Mouse (Mus musculus): ENCODE measurements at regions not wholly inside any gene's neighbourhood (a gene's known extent, or its start where the extent isn't known, plus 50 kb on each side); places are given as distances from the start of the nearest gene placed in this dataset.

DNA sequence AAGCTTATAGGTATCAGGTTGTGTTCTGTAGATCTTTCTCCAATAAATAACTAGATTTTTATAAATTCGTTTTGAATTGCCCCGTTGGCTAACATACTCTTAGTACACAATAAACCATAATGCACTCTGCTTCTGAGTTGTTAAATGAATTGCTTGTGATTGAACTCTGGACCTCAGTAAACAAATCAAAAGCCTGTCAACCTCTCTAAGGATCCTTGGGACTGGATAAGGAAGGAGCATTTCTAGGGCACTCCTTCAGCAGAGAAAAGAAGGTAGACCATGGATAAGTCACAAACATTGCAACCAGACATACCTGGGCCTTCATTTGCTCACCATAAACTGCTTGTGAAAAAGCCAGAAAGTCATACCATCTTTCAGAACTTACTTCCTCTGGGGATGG lies 191.4 kb downstream of the S1pr1 start:
- TF ChIP-seq CEBPB (IDR thresholded peaks at IDR 0.05; ENCODE audit: low read depth) = no peak
- TF ChIP-seq FOSL1 (IDR thresholded peaks at IDR 0.05; ENCODE audit: insufficient read depth, low read length, poor library complexity, severe bottlenecking) = no peak
- no peak for TF ChIP-seq CTCF (IDR thresholded peaks at IDR 0.05; ENCODE audit: control insufficient read depth, insufficient read depth, insufficient read length)
- TF ChIP-seq MYOD1 (IDR thresholded peaks at IDR 0.05; ENCODE audit: control insufficient read depth, insufficient read length, low read depth) = no peak
- TF ChIP-seq USF1 (IDR thresholded peaks at IDR 0.05; ENCODE audit: low read depth) = no peak
- no peak for TF ChIP-seq MAX (IDR thresholded peaks at IDR 0.05)
- TF ChIP-seq MYOG (IDR thresholded peaks at IDR 0.05; ENCODE audit: control insufficient read depth, extremely low read depth, insufficient read length) = no peak
- H3K4me3 ChIP-seq (ENCODE audit: insufficient read depth, poor library complexity, severe bottlenecking) = no peak overlapping the region
- H3K79me2 ChIP-seq (ENCODE audit: control insufficient read depth, insufficient read depth) = no peaks in the 10 kb centered on the region

DNA sequence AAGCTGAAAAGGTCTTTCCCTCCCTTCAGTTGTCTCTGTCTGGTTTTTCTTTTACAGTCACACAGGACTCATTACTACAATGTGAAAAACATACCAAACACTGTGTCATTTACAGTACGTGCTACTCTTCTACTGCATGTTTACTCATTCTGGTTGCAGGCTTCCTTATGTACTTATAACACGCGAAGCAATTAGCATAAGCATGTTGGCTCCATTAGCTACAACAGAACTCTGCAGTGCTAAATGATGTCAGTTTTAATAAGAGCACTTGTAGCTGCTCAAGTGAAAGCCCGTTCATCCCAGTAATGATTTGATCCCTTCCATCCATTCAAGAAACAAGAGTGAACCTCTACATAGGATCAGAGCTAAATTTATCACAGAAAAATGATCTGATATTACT lies 199.2 kb downstream of the S1pr1 start:
- TF ChIP-seq USF1 (IDR thresholded peaks at IDR 0.05; ENCODE audit: low read depth) (no peak), MYOG (IDR thresholded peaks at IDR 0.05; ENCODE audit: control insufficient read depth, extremely low read depth, insufficient read length) (no peak), MYOD1 (IDR thresholded peaks at IDR 0.05; ENCODE audit: control insufficient read depth, insufficient read length, low read depth) (no peak)
- Histone ChIP-seq H3K27me3 (ENCODE audit: control insufficient read depth, insufficient read depth, insufficient read length) (no peaks in the 10 kb centered on the region), H3K36me3 (ENCODE audit: control insufficient read depth, insufficient read depth) (no peaks in the 10 kb centered on the region), H3K4me3 (ENCODE audit: insufficient read depth, poor library complexity, severe bottlenecking) (no peak overlapping the region), H3K79me2 (ENCODE audit: control insufficient read depth, insufficient read depth) (no peaks in the 10 kb centered on the region), H3K79me3 (ENCODE audit: low read depth) (no peaks in the 10 kb centered on the region), H3ac (ENCODE audit: control insufficient read depth, insufficient read length, low read depth) (no peak overlapping the region)

More for the DNA sequence above, 191.4 kb downstream of the S1pr1 start:
- H3K79me3 ChIP-seq (ENCODE audit: low read depth) = no peaks in the 10 kb centered on the region
- no peaks in the 10 kb centered on the region for H3K27me3 ChIP-seq (ENCODE audit: control insufficient read depth, insufficient read depth, insufficient read length)
- no peaks in the 10 kb centered on the region for H3K36me3 ChIP-seq (ENCODE audit: control insufficient read depth, insufficient read depth)
- no peak overlapping the region for H3ac ChIP-seq (ENCODE audit: control insufficient read depth, insufficient read length, low read depth)

GRCm38 (mm10) chr3:115509658-115510057 lies 205.2 kb downstream of the S1pr1 start:
- no peak for TF ChIP-seq MAX (IDR thresholded peaks at IDR 0.05)
- TF ChIP-seq MYOG (IDR thresholded peaks at IDR 0.05; ENCODE audit: control insufficient read depth, extremely low read depth, insufficient read length) = no peak
- Histone ChIP-seq H3K79me2 (ENCODE audit: control insufficient read depth, insufficient read depth) (no peaks in the 10 kb centered on the region), H3K4me3 (ENCODE audit: insufficient read depth, poor library complexity, severe bottlenecking) (no peak overlapping the region), H3ac (ENCODE audit: control insufficient read depth, insufficient read length, low read depth) (no peak overlapping the region), H3K36me3 (ENCODE audit: control insufficient read depth, insufficient read depth) (no peaks in the 10 kb centered on the region), H3K79me3 (ENCODE audit: low read depth) (no peaks in the 10 kb centered on the region), H3K27me3 (ENCODE audit: control insufficient read depth, insufficient read depth, insufficient read length) (no peaks in the 10 kb centered on the region)

DNA sequence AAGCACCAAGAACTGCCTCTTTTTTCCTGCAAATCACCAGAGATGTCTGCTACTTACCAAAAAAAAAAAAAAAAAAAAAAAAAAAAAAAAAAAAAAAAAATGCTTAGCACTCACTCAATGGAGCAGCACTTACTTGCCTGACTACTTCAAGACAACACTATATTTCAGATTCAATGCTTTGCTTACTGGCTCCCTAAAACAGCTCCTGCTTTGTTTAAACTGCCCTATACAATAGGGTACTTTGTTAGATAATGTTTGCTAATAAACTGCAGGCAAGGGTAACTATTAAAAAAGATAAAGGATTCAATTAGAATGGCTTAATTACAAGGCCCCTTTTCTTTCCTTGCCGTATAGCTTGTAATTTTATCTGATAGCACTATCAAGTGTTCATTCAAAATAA lies 217.5 kb downstream of the S1pr1 start:
- no peak for TF ChIP-seq FOSL1 (IDR thresholded peaks at IDR 0.05; ENCODE audit: insufficient read depth, low read length, poor library complexity, severe bottlenecking)
- TF ChIP-seq CTCF (IDR thresholded peaks at IDR 0.05; ENCODE audit: control insufficient read depth, insufficient read depth, insufficient read length) = no peak
- TF ChIP-seq CEBPB (IDR thresholded peaks at IDR 0.05; ENCODE audit: low read depth) = no peak
- TF ChIP-seq USF1 (IDR thresholded peaks at IDR 0.05; ENCODE audit: low read depth) = no peak
- TF ChIP-seq MYOD1 (IDR thresholded peaks at IDR 0.05; ENCODE audit: control insufficient read depth, insufficient read length, low read depth) = no peak
- TF ChIP-seq MYOG (IDR thresholded peaks at IDR 0.05; ENCODE audit: control insufficient read depth, extremely low read depth, insufficient read length) = no peak
- no peak for TF ChIP-seq MAX (IDR thresholded peaks at IDR 0.05)
- no peaks in the 10 kb centered on the region for H3K36me3 ChIP-seq (ENCODE audit: control insufficient read depth, insufficient read depth)
- no peak overlapping the region for H3K4me3 ChIP-seq (ENCODE audit: insufficient read depth, poor library complexity, severe bottlenecking)
- no peak overlapping the region for H3ac ChIP-seq (ENCODE audit: control insufficient read depth, insufficient read length, low read depth)
- no peaks in the 10 kb centered on the region for H3K79me2 ChIP-seq (ENCODE audit: control insufficient read depth, insufficient read depth)
- H3K79me3 ChIP-seq (ENCODE audit: low read depth) = no peaks in the 10 kb centered on the region
- no peaks in the 10 kb centered on the region for H3K27me3 ChIP-seq (ENCODE audit: control insufficient read depth, insufficient read depth, insufficient read length)

- Histone ChIP-seq H3ac (ENCODE audit: control insufficient read depth, insufficient read length, low read depth) (no peak overlapping the region), H3K4me3 (ENCODE audit: insufficient read depth, poor library complexity, severe bottlenecking) (no peak overlapping the region), H3K79me2 (ENCODE audit: control insufficient read depth, insufficient read depth) (no peaks in the 10 kb centered on the region), H3K79me3 (ENCODE audit: low read depth) (no peaks in the 10 kb centered on the region), H3K36me3 (ENCODE audit: control insufficient read depth, insufficient read depth) (no peaks in the 10 kb centered on the region), H3K27me3 (ENCODE audit: control insufficient read depth, insufficient read depth, insufficient read length) (no peaks in the 10 kb centered on the region)
- TF ChIP-seq CTCF (IDR thresholded peaks at IDR 0.05; ENCODE audit: control insufficient read depth, insufficient read depth, insufficient read length) (no peak), FOSL1 (IDR thresholded peaks at IDR 0.05; ENCODE audit: insufficient read depth, low read length, poor library complexity, severe bottlenecking) (no peak), MAX (IDR thresholded peaks at IDR 0.05) (no peak), MYOG (IDR thresholded peaks at IDR 0.05; ENCODE audit: control insufficient read depth, extremely low read depth, insufficient read length) (no peak), MYOD1 (IDR thresholded peaks at IDR 0.05; ENCODE audit: control insufficient read depth, insufficient read length, low read depth) (no peak), CEBPB (IDR thresholded peaks at IDR 0.05; ENCODE audit: low read depth) (no peak), USF1 (IDR thresholded peaks at IDR 0.05; ENCODE audit: low read depth) (no peak)
Observed at GRCm38 (mm10) chr3:115496110-115496509, 218.8 kb downstream of the S1pr1 start.

- H3K36me3 ChIP-seq (ENCODE audit: control insufficient read depth, insufficient read depth) = no peaks in the 10 kb centered on the region
- no peaks in the 10 kb centered on the region for H3K27me3 ChIP-seq (ENCODE audit: control insufficient read depth, insufficient read depth, insufficient read length)
- H3K79me3 ChIP-seq (ENCODE audit: low read depth) = no peaks in the 10 kb centered on the region
- TF ChIP-seq CEBPB (IDR thresholded peaks at IDR 0.05; ENCODE audit: low read depth) = no peak
- TF ChIP-seq FOSL1 (IDR thresholded peaks at IDR 0.05; ENCODE audit: insufficient read depth, low read length, poor library complexity, severe bottlenecking) = no peak
- no peak for TF ChIP-seq MYOG (IDR thresholded peaks at IDR 0.05; ENCODE audit: control insufficient read depth, extremely low read depth, insufficient read length)
- no peak for TF ChIP-seq MAX (IDR thresholded peaks at IDR 0.05)
- TF ChIP-seq USF1 (IDR thresholded peaks at IDR 0.05; ENCODE audit: low read depth) = no peak
- no peak for TF ChIP-seq MYOD1 (IDR thresholded peaks at IDR 0.05; ENCODE audit: control insufficient read depth, insufficient read length, low read depth)
- TF ChIP-seq CTCF (IDR thresholded peaks at IDR 0.05; ENCODE audit: control insufficient read depth, insufficient read depth, insufficient read length) = no peak
- H3K79me2 ChIP-seq (ENCODE audit: control insufficient read depth, insufficient read depth) = no peaks in the 10 kb centered on the region
- H3ac ChIP-seq (ENCODE audit: control insufficient read depth, insufficient read length, low read depth) = no peak overlapping the region
- no peak overlapping the region for H3K4me3 ChIP-seq (ENCODE audit: insufficient read depth, poor library complexity, severe bottlenecking)
Observed at GRCm38 (mm10) chr3:115495692-115496091, 219.2 kb downstream of the S1pr1 start.

All from C2C12 (cell line).